Mouse (Mus musculus): ENCODE measurements around the gene Oas1f.
A peak's percentile ranks its signal among the peaks of the same experiment; 100 is the strongest.
"Not testable (repeated sequence)": the region's sequence is repeated elsewhere in the genome, so short reads cannot be mapped to it uniquely, and the experiment has no call there.

The Oas1f gene

DNA sequence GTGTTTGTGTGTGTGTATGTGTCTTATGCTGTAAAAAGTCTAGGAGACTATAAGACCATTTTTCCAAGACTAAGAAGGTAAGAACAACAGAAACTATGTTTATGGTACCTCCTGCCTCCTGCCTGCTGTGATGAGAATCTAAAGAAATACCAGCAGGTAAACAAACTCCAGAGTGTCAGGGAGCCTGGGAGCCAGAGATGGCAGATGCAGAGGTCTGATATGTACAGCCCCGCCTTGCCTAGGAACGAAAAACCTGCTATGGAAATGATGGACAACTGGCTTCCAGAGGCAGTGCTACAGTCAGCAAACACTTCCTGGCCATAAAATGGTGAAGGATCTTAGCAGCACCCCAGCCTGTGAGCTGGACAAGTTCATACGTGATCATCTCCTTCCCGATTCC, at the start of gene Oas1f:
Gene Oas1f (plus strand): TSS at position 301 of the 400 bp plus-strand sequence.
- DNase-seq, result no peak

DNA sequence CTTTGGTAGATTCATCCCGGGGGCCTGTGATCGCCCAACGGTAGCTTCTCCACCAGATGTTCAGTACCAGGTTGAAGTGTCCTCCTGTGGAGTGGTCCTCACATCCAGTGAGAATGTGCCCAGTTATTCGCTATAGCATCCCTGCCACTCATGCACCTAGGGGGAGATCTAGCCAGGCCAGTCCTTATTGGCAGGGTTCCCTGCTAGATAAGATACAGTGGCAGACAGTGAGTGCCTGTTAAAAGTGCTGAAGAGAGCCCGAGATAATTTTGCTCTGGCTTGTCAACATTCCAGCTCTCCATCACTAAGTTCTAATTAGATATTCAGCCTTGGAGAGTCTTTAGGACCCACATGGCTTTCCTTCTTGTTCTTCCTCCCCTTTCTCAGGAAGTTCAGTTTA, 49.0 kb upstream of the Oas1f start:
- DNase-seq, result not testable (repeated sequence)

- DNase-seq, result not testable (repeated sequence)
Observed at GRCm38 (mm10) chr5:120798943-120799342, 48.2 kb upstream of the Oas1f start.

DNA sequence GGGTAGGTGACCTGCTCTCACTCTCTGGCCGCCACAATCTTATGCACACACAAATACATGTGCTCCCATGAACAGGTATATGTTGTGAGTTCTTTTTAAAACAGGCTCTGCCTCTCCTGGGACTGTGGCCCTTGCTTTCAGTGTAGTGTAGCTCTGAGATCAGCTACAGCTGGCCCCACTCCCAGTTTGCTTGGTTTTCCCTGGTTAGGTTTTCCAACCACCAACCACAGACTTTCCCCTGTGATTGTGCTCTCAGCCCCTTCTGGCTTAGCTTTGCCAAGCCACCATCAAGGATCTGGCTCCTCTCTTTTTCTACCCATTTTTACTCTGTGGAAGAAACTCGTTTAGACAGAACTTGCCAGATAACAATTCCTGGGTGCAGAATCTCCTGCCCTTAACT, 43.6 kb upstream of the Oas1f start:
- DNase-seq, result no peak

DNA sequence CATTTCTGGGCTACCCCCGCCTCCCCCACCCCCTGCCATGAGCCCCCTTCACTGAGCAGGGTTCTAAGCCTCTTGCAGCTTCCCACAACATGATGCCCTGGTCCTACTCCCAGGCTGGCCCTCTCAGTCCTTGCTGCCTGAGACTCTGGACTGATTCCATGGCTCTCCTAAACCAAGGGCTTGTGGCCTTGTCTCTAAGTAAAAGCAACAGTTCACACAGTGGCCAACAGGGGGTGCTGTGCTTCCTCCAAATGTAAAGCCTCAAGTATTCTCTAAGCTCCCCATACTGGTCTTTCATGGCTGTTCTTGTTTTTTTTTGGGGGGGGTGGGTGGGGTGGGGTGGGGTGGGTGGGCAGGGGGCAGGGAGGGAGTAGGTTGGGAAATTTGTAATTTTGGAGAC, 40.7 kb upstream of the Oas1f start:
- peak; percentile 68 for DNase-seq

- DNase-seq, result no peak
Observed at GRCm38 (mm10) chr5:120809171-120809570, 38.0 kb upstream of the Oas1f start.

GRCm38 (mm10) chr5:120811951-120812819, 35.0 kb upstream of the Oas1f start, which contains the start of gene Oas1c:
Gene Oas1c, minus strand, starts transcription at chr5:120812514.
- peak; percentile 85 for DNase-seq

GRCm38 (mm10) chr5:120813023-120813422, 34.1 kb upstream of the Oas1f start:
- no peak for DNase-seq

GRCm38 (mm10) chr5:120815949-120816348, 31.2 kb upstream of the Oas1f start:
- peak; percentile 61 for DNase-seq

GRCm38 (mm10) chr5:120818999-120819398, 28.2 kb upstream of the Oas1f start:
- no peak for DNase-seq

DNA sequence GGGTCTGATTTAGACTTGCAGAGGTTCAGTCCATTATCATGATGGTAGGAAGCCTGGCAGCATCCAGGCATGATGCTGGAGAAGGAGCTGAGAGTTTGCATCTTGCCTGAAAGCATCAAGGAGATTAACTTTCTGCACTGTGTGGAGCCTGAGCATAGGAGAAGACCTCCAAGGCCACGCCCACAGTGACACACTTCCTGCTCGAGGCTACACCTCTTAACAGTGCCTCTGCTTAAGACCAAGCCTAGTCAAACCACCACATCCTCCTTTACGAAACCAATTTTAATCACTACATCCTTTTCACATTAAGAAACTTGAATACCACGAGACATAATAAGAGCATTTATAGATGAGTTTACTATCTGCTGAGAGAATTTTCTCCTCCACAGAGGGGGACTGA, 16.1 kb upstream of the Oas1f start:
- peak; percentile 19 for DNase-seq

DNA sequence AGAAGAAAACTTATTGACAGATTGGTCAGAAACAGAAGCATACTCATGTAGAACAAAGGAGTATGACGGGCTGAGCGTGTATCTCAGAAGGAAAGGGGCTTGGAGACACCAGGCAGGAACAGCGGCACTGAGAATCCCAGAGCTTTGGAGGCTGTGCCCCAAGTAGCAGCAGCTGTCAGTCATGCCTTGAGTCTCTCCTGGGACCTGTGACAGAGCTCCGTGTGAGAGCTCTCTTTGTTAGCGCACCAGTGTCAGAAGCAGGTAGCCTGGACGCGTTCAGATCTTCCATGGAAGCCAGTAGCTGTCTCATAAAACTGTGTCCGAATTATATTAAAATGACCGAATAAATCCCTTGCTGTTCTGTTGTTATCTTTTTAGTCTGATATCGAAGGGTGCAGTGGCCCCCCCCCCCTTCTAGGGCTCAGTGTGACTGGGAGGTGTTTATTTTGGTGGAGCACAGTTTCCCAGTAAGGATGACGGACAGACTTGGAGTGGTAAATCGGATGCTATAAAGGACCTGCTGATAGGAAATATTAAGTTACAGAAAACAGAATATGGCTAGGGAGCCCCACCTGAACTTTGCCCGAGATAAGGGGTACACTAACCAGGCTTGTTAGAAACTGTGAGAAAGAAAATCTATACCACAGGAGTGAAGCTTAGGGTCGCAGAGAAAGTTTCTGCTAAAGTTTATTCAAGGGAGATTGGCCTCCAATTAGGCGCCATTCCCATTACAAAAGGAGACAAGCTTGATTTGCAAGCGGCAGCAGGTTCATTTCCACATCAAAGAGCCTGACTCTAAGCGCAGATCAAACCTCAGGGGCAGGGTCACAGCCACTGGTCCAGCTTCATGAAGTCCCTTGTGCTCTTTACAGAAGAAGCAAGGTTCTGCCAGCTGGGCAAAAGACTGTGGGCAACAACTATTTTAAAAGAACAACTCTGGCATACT, 13.6 kb upstream of the Oas1f start:
- no peak for DNase-seq

- peak; percentile 63 for DNase-seq
Observed at GRCm38 (mm10) chr5:120836731-120837585, 10.2 kb upstream of the Oas1f start.

DNA sequence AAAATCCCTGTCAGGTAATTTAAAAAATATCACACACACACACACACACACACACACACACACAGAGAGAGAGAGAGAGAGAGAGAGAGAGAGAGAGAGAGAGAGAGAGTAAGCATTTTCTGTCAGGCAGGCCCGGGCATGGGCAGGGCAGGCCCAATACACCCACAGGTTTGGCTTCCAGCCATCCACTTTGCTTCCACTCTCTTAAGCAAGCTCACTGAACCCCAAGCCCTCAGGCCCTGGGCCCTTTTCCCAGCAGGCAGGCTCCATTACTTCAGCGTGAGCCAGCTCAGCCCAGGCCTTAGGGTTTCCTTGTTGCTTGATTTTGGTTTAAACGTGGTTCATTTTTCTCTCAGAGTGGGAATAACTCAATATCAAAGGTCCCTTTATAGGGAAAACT, 2.5 kb upstream of the Oas1f start:
- DNase-seq, result no peak

GRCm38 (mm10) chr5:120849601-120850136, 2.5 kb downstream of the Oas1f start:
- DNase-seq, result peak; percentile 43

DNA sequence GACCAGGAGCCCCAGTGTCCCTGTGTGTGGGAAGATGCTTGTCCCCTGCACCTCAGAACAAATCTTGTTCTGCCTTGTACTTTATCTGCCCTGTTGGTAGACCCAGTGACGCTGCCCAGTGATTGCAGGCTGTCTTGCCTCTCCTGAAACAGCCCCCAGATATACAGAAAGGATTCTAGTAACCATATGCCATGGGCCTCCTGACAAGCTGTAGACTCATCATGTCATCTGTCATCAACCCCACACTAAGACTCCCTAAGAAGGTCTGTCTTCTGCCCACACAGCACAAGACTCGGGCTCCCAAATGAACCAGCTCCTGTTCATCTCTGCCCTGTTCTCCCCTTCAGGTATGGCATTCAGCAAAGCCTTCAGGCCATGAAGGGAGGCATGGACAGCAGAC, 12.1 kb downstream of the Oas1f start:
- no peak for DNase-seq

- no peak for DNase-seq
Observed at GRCm38 (mm10) chr5:120861121-120861520, 14.0 kb downstream of the Oas1f start, which contains the start of gene Oas1h. Gene Oas1h, plus strand, starts transcription at chr5:120861421.

DNA sequence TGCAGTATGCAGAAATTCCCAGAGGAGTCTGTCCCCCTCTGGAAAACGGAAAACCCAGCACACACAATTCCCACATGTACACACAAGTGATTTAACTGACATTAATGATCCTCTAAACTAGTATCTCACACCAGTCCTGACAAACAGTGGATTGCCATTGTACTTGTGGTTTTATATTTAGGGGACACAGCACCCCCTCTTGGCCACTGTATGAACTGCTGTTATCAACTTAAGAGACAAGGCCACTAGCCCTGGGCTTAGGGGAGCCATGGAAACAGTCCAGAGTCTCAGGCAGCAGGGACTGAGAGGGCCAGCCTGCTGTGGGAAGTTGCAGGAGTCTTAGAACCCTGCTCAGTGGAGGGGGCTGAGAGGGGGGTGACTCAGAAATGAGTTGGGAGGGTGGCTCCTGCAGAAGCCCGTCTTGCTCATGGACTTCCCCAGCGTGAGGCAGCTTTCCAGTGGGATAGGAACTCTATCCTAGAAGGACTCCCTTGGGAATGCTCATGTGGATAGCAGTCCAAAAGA, 18.2 kb downstream of the Oas1f start:
- DNase-seq, result peak; percentile 18

DNA sequence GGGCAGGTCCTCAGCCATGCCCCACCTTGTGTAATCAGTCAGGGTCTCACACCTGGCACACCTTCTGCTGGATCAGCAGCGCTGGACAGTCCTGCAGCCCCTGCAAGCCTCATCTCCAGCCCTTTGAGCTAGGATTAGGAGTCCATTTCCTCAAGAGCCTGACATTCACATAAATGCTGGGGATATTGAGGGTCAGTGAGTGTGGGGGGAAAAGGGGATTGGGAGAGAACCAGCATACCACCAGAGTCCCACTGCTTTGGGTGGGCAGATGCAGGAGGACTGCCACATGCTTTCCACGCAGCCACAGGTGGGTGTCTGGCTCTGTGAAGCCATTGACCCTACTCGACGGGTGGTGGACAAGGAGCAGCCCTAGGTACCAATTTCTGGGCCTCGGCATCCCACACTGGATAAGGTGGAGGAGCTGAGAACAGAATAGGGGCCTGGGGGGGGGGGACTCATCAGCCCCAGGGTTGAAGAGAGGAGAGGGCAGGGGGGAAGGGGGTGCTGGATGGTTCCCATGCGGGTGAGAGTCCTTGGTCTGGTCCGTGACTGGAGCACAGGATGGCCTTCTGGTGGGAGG, 22.4 kb downstream of the Oas1f start:
- DNase-seq, result no peak

GRCm38 (mm10) chr5:120870081-120870480, 22.9 kb downstream of the Oas1f start:
- no peak for DNase-seq

- DNase-seq, result no peak
Observed at GRCm38 (mm10) chr5:120870782-120871181, 23.6 kb downstream of the Oas1f start.

GRCm38 (mm10) chr5:120871469-120871868, 24.3 kb downstream of the Oas1f start:
- DNase-seq, result no peak

Data from thymus, postnatal 25 days (tissue).